Mouse (Mus musculus) embryonic facial prominence, embryonic 13.5 days (tissue): ENCODE data around the gene Mbd4. TPM values are rescaled to one million over a fixed set of nuclear protein-coding genes. Genes with fewer than 3 reads are reported as not detected.
"Not testable (repeated sequence)": the region's sequence is repeated elsewhere in the genome, so short reads cannot be mapped to it uniquely, and the experiment has no call there.

ENCODE experiments used
- ATAC-seq: fragments of 200-750 bp; cut with Nextera tagmentation; 2 replicates; pipeline ENCODE4 v1.8.0; 2017; ENCODE audit warnings: low read depth; ENCODE audit not compliant: insufficient number of reproducible peaks, insufficient read depth, low FRiP score, low TSS enrichment
- H3K27ac ChIP-seq: fragments of 300-500 bp; sonication (generic); 2 replicates; pipeline ENCODE4 v1.5.1; 2015; ENCODE audit warnings: moderate library complexity, mild to moderate bottlenecking, inconsistent platforms
- H3K27me3 ChIP-seq: fragments of 300-500 bp; sonication (generic); 2 replicates; pipeline ENCODE4 v1.6.1; 2015; ENCODE audit warnings: mild to moderate bottlenecking, inconsistent platforms
- H3K36me3 ChIP-seq: fragments of 300-500 bp; sonication (generic); 2 replicates; pipeline ENCODE4 v1.6.1; 2015; ENCODE audit warnings: mild to moderate bottlenecking, inconsistent platforms
- H3K4me1 ChIP-seq: fragments of 300-500 bp; sonication (generic); 2 replicates; pipeline ENCODE4 v1.6.1; 2015; ENCODE audit warnings: inconsistent platforms
- H3K4me2 ChIP-seq: fragments of 300-500 bp; sonication (generic); 2 replicates; pipeline ENCODE4 v1.6.1; 2015; ENCODE audit warnings: moderate library complexity, mild to moderate bottlenecking, inconsistent platforms
- H3K4me3 ChIP-seq: fragments of 300-500 bp; sonication (generic); 2 replicates; pipeline ENCODE4 v1.5.1; 2015; ENCODE audit warnings: mild to moderate bottlenecking, inconsistent platforms
- H3K9ac ChIP-seq: fragments of 300-500 bp; sonication (generic); 2 replicates; pipeline ENCODE4 v1.6.1; 2015; ENCODE audit warnings: mild to moderate bottlenecking, inconsistent platforms
- H3K9me3 ChIP-seq: fragments of 300-500 bp; sonication (generic); 2 replicates; pipeline ENCODE4 v1.6.1; 2016; ENCODE audit warnings: inconsistent platforms
- WGBS: fragments of 180-500 bp; shearing (Covaris S2); methylation state at CpG from one replicate; pipeline ENCODE4 v1.1.7; 2015; ENCODE audit warnings: mixed read lengths; 5-methylcytosine and 5-hydroxymethylcytosine counted together
- polyA plus RNA-seq: library from polyadenylated mRNA; unstranded; fragments of >200 nt; fragmentation: Nextera tagmentation; extraction: Ambion mirVana; gene quantifications from 2 replicates; pipeline ENCODE4 v1.2.1, GENCODE M21; 2015

The Mbd4 gene
- polyA plus RNA-seq, 1 experiment from 2014 or later: 26.0 TPM

DNA sequence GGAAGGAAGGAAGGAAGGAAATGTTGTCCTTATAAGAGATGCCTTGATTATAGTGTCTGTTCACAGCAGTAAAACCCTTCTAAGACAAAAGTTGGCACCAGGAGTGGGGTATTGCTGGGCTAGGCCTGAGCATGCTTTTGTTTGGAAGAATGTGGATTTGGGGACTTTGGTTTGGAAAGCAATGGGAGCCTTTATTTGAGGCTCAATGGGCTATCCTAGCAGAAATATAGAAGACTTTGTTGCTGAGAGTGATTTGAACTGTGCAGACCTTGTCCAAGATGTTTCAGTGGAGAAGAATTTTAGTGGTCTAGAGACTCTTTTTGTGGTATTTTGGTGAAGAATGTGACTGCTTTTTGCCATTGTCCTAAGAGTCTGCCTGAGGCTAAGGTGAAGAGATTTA is 19.3 kb downstream of the Mbd4 start:
- Histone ChIP-seq H3K36me3 (no peaks in the 10 kb centered on the region), H3K9ac (no peak overlapping the region), H3K27ac (no peak overlapping the region), H3K4me2 (no peak overlapping the region), H3K9me3 (no peaks in the 10 kb centered on the region), H3K4me3 (no peak overlapping the region), H3K27me3 (no peaks in the 10 kb centered on the region), H3K4me1 (peaks cover 9% of the 10 kb centered on the region; the same call in 1 of the 2 replicates)
- ATAC-seq: no peak

DNA sequence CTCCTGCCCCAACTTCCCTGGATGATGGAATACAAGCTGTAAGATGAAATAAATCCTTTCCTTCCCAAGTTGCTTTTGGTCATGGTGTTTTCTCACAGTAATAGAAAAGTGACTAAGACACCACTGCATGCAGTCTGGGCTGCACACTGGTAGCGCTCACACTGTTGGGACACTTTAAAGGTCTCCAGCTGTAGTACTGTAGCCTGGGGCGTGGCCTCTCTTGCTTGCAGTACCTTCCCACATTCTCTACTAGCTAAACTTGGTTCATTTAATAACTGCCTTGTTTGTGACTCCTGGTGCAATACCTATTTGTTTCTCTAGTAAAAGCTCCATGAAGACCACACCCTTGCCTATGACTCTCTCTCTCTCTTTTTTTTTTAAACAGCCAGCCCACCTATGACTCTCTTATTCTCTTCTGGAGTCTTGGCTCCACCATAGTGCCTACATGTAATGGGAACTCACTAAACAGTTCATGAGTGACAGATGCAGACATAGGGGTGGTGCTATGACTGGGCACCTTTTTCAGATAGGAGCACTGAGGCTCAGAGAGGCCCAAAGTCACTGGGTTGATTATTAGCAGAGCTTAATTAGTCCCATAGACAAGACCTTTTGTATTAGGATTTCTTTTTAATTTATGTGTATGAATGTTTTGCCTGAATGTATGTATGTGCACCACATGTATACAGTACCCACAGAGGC is 20.9 kb downstream of the Mbd4 start:
- 90% methylated on average over 2 of the region's 2 CpGs for WGBS
- H3K27ac ChIP-seq: no peak overlapping the region
- H3K4me2 ChIP-seq: no peak overlapping the region
- H3K4me1 ChIP-seq: no peaks in the 10 kb centered on the region
- no peaks in the 10 kb centered on the region for H3K9me3 ChIP-seq
- no peak for ATAC-seq
- no peaks in the 10 kb centered on the region for H3K36me3 ChIP-seq
- no peaks in the 10 kb centered on the region for H3K27me3 ChIP-seq
- H3K9ac ChIP-seq: no peak overlapping the region
- H3K4me3 ChIP-seq: no peak overlapping the region

DNA sequence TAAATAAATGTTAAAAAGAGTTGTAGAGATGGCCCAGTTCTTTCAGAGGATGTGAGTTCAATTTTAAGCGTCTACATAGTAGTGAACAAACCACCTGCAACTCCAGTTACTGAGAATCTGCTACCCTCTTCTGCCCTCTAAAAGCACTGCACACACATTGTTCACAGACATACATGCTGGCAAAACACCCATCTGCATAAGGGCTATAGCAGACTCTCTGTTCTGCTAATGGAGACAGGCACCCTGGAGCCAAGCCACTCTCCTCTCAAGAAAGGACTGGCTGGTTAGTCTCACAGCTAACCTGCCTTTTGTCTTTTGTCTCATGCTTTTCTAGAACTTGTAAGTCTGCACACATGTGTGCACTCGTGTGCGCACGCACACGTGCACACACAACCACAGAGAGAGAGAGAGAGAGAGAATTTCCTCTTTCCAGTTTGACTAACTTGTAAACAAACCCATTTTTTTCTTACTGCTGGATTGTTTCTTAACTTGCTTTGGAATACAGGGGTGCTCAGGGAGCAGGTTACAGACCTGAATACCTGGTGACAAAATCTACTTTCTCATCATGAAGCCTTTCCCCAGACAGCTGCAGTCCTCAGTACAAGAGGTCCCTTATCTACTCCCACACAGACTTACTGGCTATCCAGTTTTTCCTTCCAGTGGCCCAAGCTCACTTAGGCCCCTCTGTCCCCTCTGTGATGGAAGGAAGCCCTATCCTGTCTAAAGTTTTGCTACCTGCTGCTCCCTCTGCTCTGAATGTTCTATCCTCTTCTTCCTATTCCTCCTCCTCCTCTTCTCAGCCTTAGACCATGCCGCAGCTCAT is 22.2 kb downstream of the Mbd4 start:
- no peak overlapping the region for H3K27ac ChIP-seq
- no peak overlapping the region for H3K9ac ChIP-seq
- 81% methylated on average over 6 of the region's 6 CpGs for WGBS
- no peaks in the 10 kb centered on the region for H3K9me3 ChIP-seq
- H3K36me3 ChIP-seq: no peaks in the 10 kb centered on the region
- H3K4me2 ChIP-seq: no peak overlapping the region
- no peak overlapping the region for H3K4me3 ChIP-seq
- no peak for ATAC-seq
- no peaks in the 10 kb centered on the region for H3K27me3 ChIP-seq
- no peaks in the 10 kb centered on the region for H3K4me1 ChIP-seq

DNA sequence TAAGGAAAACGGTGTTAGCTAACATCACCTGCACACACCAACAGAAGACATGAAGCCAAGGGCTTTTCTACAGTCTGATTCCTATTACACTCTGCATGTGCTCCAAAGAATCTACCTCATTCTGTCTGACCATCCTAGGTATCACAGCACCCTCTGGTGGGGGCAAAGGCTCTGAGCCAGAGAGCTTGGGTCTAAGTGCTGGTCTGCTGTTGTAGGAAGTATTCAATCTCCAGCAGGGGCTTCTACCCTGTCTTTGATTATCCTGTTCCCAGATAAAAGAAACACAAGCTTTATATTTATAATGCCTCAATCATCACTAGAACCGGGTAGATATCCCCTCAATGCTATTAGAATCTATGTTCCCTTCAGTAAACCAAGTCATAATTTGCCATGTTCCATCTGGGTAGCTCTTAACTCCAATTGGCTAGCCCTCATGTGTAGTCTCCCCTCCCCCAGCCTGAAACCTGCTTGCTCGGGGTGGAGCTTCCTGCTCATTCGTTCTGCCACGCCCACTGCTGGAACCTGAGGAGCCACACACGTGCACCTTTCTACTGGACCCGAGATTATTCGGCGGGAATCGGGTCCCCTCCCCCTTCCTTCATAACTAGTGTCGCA is 29.2 kb downstream of the Mbd4 start:
- not testable (repeated sequence) for H3K27me3 ChIP-seq, H3K27ac ChIP-seq, H3K9ac ChIP-seq, H3K36me3 ChIP-seq, H3K4me1 ChIP-seq, H3K9me3 ChIP-seq
- H3K4me2 ChIP-seq: peak overlapping the region; percentile 49
- peak; percentile 85 for ATAC-seq
- 3% methylated on average over 5 of the region's 11 CpGs for WGBS
- H3K4me3 ChIP-seq: peak overlapping the region; percentile 23; the same call in 1 of the 2 replicates

DNA sequence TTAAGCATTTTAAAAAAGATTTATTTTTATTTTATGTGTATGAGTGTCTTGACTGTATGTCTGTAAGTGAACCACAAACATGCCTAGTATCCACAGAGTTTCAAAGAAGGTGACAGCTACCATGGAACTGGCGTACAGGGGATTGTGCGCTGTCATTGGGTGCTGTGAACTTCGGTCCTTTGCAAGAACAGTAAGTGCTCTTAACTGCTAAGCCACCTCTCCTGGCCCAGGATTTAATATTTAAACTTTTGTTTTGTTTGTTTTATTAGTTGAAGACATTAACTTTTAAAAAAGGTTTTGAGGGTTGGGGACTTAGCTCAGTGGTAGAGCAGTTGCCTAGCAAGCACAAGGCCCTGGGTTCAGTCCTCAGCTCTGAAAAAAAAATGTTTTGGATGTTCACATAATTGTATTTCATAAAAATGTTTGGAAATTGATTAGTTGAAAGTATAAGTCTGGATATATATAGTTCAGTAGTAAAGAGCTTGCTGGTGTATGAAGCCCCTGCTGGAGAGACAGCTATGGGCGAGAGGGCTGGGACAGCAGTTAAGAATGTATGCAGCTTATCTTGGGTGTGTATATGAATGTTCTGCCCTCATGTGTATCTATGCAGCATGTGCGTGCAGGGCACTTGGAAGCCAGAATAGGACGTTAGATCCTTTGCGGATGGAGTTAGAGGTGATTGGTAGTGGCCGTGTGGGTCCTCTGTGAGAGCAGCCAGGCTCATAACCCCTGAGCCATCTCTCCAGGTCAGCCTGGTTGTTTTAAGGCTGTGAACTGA is 31.8 kb downstream of the Mbd4 start:
- no peaks in the 10 kb centered on the region for H3K27me3 ChIP-seq
- H3K27ac ChIP-seq: no peak overlapping the region
- H3K36me3 ChIP-seq: no peaks in the 10 kb centered on the region
- H3K4me2 ChIP-seq: no peak overlapping the region
- ATAC-seq: no peak
- 87% methylated on average over 8 of the region's 8 CpGs for WGBS
- 0 out of 2 replicates have a peak, but pooled peaks cover 5% of the 10 kb centered on the region for H3K4me1 ChIP-seq
- no peak overlapping the region for H3K4me3 ChIP-seq
- H3K9me3 ChIP-seq: no peaks in the 10 kb centered on the region
- H3K9ac ChIP-seq: no peak overlapping the region

DNA sequence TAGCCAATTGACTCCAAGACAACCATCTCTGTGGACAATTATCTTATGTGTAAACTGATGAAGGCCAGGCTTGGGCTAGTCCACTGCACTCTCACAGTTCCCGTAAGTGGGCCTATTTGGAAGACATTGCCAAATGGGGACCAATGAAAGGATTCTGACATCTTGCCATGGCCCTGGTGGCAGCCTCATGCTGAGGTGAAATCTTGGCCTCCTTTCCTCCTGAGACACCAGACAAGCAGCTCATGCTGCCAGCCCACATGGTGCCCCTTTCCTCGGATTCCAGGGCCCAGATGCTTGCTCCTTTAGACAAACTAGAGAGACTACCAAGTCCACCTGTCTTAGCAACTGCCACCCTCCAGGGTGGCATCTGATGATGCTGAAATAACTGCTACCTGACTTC is 35.0 kb downstream of the Mbd4 start:
- H3K4me3 ChIP-seq: no peak overlapping the region
- 68% methylated on average over 2 of the region's 2 CpGs for WGBS
- no peaks in the 10 kb centered on the region for H3K27me3 ChIP-seq
- no peak overlapping the region for H3K9ac ChIP-seq
- no peak for ATAC-seq
- no peak overlapping the region for H3K27ac ChIP-seq
- H3K9me3 ChIP-seq: no peaks in the 10 kb centered on the region
- no peaks in the 10 kb centered on the region for H3K36me3 ChIP-seq
- H3K4me2 ChIP-seq: no peak overlapping the region
- H3K4me1 ChIP-seq: no peaks in the 10 kb centered on the region

DNA sequence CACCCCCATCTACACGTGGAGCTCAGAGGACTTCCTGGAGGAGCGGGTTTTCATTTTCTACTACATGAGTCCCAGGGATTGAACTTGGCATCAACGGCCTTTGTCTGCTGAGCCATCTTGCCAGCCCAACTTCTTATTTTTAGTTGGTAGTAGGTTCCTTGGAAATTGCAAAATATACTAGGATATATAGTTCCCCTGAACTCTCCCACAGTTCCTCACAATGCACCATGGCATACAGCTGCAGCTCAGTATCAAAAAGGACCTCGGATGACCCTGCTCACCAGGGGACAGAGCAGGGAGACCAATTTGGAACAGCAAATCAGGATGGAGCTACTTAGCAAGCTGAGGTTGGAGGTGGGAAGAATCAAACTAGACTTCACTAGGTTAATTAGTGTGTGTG is 38.1 kb downstream of the Mbd4 start:
- H3K27ac ChIP-seq: no peak overlapping the region
- no peaks in the 10 kb centered on the region for H3K27me3 ChIP-seq
- no peaks in the 10 kb centered on the region for H3K36me3 ChIP-seq
- H3K4me1 ChIP-seq: no peaks in the 10 kb centered on the region
- H3K9me3 ChIP-seq: no peaks in the 10 kb centered on the region
- H3K4me2 ChIP-seq: no peak overlapping the region
- WGBS: 73% methylated on average over 4 of the region's 4 CpGs
- H3K4me3 ChIP-seq: no peak overlapping the region
- ATAC-seq: no peak
- H3K9ac ChIP-seq: no peak overlapping the region

DNA sequence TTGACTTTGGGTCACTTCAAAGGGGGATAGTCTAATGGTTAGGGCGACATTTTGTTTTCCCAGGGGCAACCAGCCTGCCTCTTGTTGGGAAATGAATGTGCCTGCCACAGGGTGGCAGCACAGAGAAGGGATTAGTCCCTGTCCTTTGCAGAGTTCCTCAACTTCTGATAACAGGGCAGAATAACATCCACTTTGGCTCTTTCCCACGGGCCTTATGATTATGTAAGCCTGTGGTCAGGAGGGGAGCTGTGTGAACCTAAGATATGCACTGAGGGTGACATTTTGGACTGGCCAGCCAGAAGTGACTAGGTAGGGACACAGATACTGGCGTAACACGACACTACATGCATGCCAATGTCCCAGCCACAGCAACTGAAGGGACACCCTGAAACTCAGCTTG is 39.1 kb downstream of the Mbd4 start:
- H3K4me2 ChIP-seq: no peak overlapping the region
- H3K27ac ChIP-seq: no peak overlapping the region
- 42% methylated on average over 4 of the region's 4 CpGs for WGBS
- H3K9me3 ChIP-seq: no peaks in the 10 kb centered on the region
- H3K9ac ChIP-seq: no peak overlapping the region
- H3K27me3 ChIP-seq: no peaks in the 10 kb centered on the region
- no peaks in the 10 kb centered on the region for H3K4me1 ChIP-seq
- no peak overlapping the region for H3K4me3 ChIP-seq
- no peaks in the 10 kb centered on the region for H3K36me3 ChIP-seq
- ATAC-seq: 0 out of 2 replicates have a peak, but pooled peaks have one; percentile 7

DNA sequence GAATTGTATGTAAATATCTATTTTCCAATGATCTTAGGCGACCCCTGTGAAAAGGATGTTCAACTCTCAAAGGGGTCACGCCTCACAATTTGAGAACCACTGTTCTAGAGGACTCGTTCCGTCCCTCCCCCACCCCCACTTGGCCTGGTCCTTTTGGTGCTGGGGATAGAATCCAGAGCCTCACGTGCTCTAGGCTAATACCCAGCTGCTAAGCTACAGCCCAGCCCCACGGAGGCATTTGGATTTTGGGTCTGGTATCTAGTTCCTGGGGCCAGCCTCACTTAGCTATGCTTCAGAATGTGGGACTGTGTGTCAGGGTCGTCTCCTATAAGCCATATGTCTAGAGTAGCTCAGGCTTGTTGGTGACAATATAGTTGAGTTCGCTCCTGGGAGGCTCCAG is 41.6 kb downstream of the Mbd4 start:
- WGBS: 69% methylated on average over 8 of the region's 8 CpGs
- no peak overlapping the region for H3K4me3 ChIP-seq
- ATAC-seq: no peak

DNA sequence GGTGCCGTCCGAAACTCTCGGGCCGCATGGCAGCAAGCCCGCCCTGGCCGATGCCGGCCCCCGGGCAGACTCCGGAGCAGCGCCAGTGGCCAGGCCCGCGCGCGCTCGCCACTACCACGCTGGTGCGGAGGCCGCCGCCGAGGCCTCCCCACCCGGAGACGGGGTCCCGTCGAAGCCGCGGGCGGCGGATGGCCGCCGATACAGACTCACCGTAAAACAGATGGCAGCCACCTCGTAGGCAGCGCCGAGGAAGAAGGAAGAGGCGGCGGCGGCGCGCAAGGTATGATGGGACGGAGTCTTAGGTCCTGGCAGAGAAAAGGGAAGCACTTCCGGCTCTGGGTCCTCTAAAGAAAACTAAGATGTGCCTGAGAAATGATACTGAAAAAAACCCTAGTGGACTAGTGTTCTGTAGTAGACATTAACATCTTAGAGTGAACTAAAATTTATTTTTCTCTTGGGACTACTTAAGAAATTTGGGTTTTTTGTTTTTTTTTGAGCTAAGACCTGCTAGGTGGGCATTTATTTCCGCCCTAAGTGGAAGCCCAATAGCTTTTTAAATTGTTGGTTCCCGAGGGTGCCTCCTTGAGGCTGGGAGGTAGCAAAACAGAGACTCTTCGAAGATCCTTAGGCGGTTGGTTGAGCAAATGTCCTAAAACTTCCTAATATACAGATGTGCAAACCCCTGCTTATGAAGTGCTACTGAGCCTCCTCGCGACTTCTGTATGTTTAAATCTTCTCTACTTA is 44.5 kb downstream of the Mbd4 start, which contains the start of gene Rpl32:
Gene Rpl32, minus strand, starts transcription at position 260 of the 744 bp plus-strand sequence.
- H3K4me3 ChIP-seq: peak within 1 kb of the TSS; percentile 100
- peak within 1 kb of the TSS; percentile 98 for H3K27ac ChIP-seq
- ATAC-seq: peak; percentile 78; the same call in 1 of the 2 replicates
- under 1% methylated on average over 47 of the region's 47 CpGs for WGBS
- peak within 1 kb of the TSS; percentile 100 for H3K9ac ChIP-seq
- peaks cover 21% of the 10 kb centered on the region for H3K4me1 ChIP-seq
- no peaks in the 10 kb centered on the region for H3K27me3 ChIP-seq
- peaks cover 37% of the 10 kb centered on the region for H3K36me3 ChIP-seq
- H3K9me3 ChIP-seq: no peaks in the 10 kb centered on the region
- H3K4me2 ChIP-seq: peak within 1 kb of the TSS; percentile 76

More for the DNA sequence above, 41.6 kb downstream of the Mbd4 start:
- Histone ChIP-seq H3K9me3 (no peaks in the 10 kb centered on the region), H3K9ac (peak overlapping the region; percentile 12; the same call in 1 of the 2 replicates), H3K27me3 (no peaks in the 10 kb centered on the region), H3K27ac (no peak overlapping the region), H3K4me1 (peaks cover 9% of the 10 kb centered on the region), H3K36me3 (peaks cover 8% of the 10 kb centered on the region), H3K4me2 (no peak overlapping the region)

DNA sequence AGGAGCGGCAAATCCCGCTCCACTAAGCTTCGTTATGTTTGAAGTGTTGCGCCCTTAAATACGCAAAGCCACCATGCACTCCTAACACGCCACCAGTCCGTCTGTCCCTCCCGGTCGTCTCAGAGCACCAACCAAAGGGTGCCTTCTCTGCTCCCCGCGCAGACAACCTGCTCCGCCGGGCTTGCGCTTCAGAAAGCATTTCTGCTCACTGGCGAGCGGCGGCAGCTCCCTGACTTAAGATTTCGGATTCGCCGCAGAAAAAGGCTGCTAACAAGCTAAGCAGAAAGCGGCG is 45.0 kb downstream of the Mbd4 start:
- H3K9me3 ChIP-seq: no peaks in the 10 kb centered on the region
- peak overlapping the region; percentile 100 for H3K9ac ChIP-seq
- H3K4me3 ChIP-seq: peak overlapping the region; percentile 100
- H3K4me1 ChIP-seq: peaks cover 21% of the 10 kb centered on the region
- peaks cover 42% of the 10 kb centered on the region for H3K36me3 ChIP-seq
- H3K4me2 ChIP-seq: peak overlapping the region; percentile 76
- ATAC-seq: no peak
- peak overlapping the region; percentile 98 for H3K27ac ChIP-seq
- no peaks in the 10 kb centered on the region for H3K27me3 ChIP-seq
- WGBS: under 1% methylated on average over 22 of the region's 22 CpGs
